Mouse (Mus musculus): ENCODE measurements at regions not wholly inside any gene's neighbourhood (a gene's known extent, or its start where the extent isn't known, plus 50 kb on each side); places are given as distances from the start of the nearest gene placed in this dataset.

DNA sequence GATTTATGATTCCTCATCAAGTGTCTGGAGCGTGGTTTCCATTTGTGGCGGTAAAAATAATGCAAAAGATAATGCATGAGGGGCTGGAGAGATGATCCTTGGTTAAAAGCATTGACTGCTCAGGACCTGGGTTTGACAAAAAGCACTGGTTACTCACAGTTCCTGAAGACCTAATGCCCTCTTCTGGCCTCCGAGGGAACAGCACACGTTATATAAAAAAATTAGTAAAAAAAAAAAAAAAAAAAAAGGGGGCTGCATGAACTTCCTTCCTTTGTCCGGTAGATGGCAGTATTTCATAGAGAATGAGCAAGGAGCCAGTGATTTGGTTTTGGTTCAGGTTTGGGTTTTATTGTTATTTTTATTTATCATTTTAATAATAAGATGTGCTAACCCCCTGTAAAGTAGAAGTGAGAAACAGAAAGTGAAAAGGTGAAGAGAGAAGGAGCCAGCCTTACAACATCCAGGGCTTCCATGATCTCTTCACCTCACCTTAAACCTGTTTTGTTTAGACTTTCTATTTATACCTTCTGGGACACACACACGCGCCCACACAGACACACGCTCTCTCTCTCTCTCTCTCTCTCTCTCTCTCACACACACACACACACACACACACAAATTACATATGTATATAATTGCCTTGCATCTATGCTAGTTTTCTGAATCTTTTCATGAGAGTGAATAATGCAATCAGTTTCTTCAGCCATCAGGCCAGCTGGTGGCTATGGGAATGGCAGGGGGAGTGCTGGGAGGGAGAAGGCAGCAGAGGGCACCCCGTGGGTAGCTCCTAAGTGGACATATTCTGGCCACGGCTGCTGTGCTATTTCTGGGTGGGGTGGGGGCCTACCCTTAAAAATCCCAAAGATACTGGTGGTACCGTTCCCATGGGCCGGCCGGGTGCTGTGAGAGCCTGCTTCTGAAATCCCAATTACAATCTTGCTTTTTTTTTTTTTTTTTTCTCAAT lies 230.0 kb downstream of the Poteg start:
- WGBS, result 30% methylated on average over 13 of the region's 13 CpGs
- Histone ChIP-seq H3K9me3 (replicated peaks; ENCODE audit: control insufficient read depth, low read length) (no peaks in the 10 kb centered on the region), H3K4me2 (ENCODE audit: low read depth, low read length) (peak overlapping the region; percentile 45), H3K4me1 (ENCODE audit: control insufficient read depth, insufficient read depth, low read length) (no peaks in the 10 kb centered on the region), H3K27ac (ENCODE audit: low read length) (no peak overlapping the region), H3K4me3 (ENCODE audit: low read length) (0 out of 2 replicates have a peak overlapping the region, but pooled peaks have one; percentile 8), H3K9ac (ENCODE audit: low read length) (no peak overlapping the region), H3K36me3 (ENCODE audit: control insufficient read depth, insufficient read depth) (no peaks in the 10 kb centered on the region), H3K27me3 (ENCODE audit: control insufficient read depth, insufficient read depth, low read length) (no peaks in the 10 kb centered on the region)
- ATAC-seq (replicated peaks; ENCODE audit: extremely low read depth, insufficient read depth, low FRiP score), result no peak

GRCm38 (mm10) chr8:27679164-27679563 lies 231.7 kb downstream of the Poteg start:
- Histone ChIP-seq H3K4me2 (ENCODE audit: low read depth, low read length) (no peak overlapping the region), H3K4me3 (ENCODE audit: low read length) (no peak overlapping the region), H3K27me3 (ENCODE audit: control insufficient read depth, insufficient read depth, low read length) (no peaks in the 10 kb centered on the region), H3K9ac (ENCODE audit: low read length) (no peak overlapping the region), H3K36me3 (ENCODE audit: control insufficient read depth, insufficient read depth) (no peaks in the 10 kb centered on the region), H3K4me1 (ENCODE audit: control insufficient read depth, insufficient read depth, low read length) (no peaks in the 10 kb centered on the region), H3K27ac (ENCODE audit: low read length) (no peak overlapping the region), H3K9me3 (replicated peaks; ENCODE audit: control insufficient read depth, low read length) (no peaks in the 10 kb centered on the region)
- ATAC-seq (replicated peaks; ENCODE audit: extremely low read depth, insufficient read depth, low FRiP score), result peak; percentile 37; the same call in 1 of the 2 replicates
- 8% methylated on average over 2 of the region's 2 CpGs for WGBS

- Histone ChIP-seq H3K4me3 (ENCODE audit: low read length) (no peak overlapping the region), H3K27me3 (ENCODE audit: control insufficient read depth, insufficient read depth, low read length) (no peaks in the 10 kb centered on the region), H3K4me2 (ENCODE audit: low read depth, low read length) (no peak overlapping the region), H3K9ac (ENCODE audit: low read length) (no peak overlapping the region), H3K36me3 (ENCODE audit: control insufficient read depth, insufficient read depth) (no peaks in the 10 kb centered on the region), H3K9me3 (replicated peaks; ENCODE audit: control insufficient read depth, low read length) (no peaks in the 10 kb centered on the region), H3K27ac (ENCODE audit: low read length) (no peak overlapping the region), H3K4me1 (ENCODE audit: control insufficient read depth, insufficient read depth, low read length) (no peaks in the 10 kb centered on the region)
- ATAC-seq (replicated peaks; ENCODE audit: extremely low read depth, insufficient read depth, low FRiP score), result no peak
- WGBS, result 74% methylated on average over 6 of the region's 6 CpGs
These were observed 274.5 kb downstream of the Poteg start for GRCm38 (mm10) chr8:27721988-27722387.

DNA sequence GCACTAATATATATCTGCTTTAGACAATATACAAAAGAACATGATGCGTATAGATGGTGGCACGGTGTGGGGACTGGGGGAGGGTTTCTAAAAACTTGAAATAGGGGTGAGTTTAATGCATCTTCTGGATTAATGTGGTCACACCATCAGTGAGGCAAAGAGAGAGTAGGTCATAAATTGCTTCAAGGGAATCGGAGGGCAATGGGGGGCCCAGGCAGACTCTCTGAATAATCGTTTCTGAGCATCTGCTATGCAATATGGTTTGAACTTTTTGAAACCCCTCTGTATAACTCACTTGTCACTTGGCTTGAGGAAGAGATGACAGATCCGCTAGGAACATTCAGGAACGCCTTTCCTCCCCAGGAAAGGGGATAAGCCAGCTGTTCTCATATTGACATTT lies 322.8 kb downstream of the Poteg start:
- H3K27me3 ChIP-seq (ENCODE audit: control insufficient read depth, insufficient read depth, low read length), result no peaks in the 10 kb centered on the region
- ATAC-seq (replicated peaks; ENCODE audit: extremely low read depth, insufficient read depth, low FRiP score), result no peak
- H3K4me2 ChIP-seq (ENCODE audit: low read depth, low read length), result no peak overlapping the region

DNA sequence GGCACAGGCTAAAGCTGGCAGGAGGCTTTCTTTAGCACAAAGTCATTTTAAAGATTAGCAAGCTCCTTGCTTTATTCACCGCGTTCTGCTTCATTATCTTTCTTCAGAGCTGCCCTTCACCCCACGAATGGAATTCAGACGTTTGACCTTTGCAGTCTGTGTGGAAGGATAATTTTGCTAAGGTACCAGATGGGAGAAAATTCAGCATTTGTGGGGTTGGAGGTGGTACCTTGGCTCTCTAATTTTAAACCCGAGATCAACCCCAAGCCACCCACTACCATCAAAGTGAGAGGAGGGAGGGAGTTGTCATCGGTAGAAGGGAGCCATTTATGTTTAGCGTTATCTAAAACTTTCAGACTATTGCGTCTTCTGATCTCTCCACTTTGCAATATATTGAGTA lies 323.3 kb downstream of the Poteg start:
- ATAC-seq (replicated peaks; ENCODE audit: extremely low read depth, insufficient read depth, low FRiP score), result no peak
- Histone ChIP-seq H3K4me1 (ENCODE audit: control insufficient read depth, insufficient read depth, low read length) (no peaks in the 10 kb centered on the region), H3K27me3 (ENCODE audit: control insufficient read depth, insufficient read depth, low read length) (no peaks in the 10 kb centered on the region), H3K4me2 (ENCODE audit: low read depth, low read length) (no peak overlapping the region), H3K27ac (ENCODE audit: low read length) (no peak overlapping the region), H3K9ac (ENCODE audit: low read length) (no peak overlapping the region), H3K4me3 (ENCODE audit: low read length) (no peak overlapping the region), H3K36me3 (ENCODE audit: control insufficient read depth, insufficient read depth) (no peaks in the 10 kb centered on the region), H3K9me3 (replicated peaks; ENCODE audit: control insufficient read depth, low read length) (no peaks in the 10 kb centered on the region)
- 38% methylated on average over 8 of the region's 8 CpGs for WGBS

More for the DNA sequence above, 322.8 kb downstream of the Poteg start:
- Histone ChIP-seq H3K4me1 (ENCODE audit: control insufficient read depth, insufficient read depth, low read length) (no peaks in the 10 kb centered on the region), H3K36me3 (ENCODE audit: control insufficient read depth, insufficient read depth) (no peaks in the 10 kb centered on the region), H3K27ac (ENCODE audit: low read length) (no peak overlapping the region), H3K9ac (ENCODE audit: low read length) (no peak overlapping the region), H3K4me3 (ENCODE audit: low read length) (no peak overlapping the region), H3K9me3 (replicated peaks; ENCODE audit: control insufficient read depth, low read length) (no peaks in the 10 kb centered on the region)
- WGBS, result 71% methylated on average over 6 of the region's 6 CpGs

GRCm38 (mm10) chr8:27771250-27771649 lies 323.8 kb downstream of the Poteg start:
- H3K36me3 ChIP-seq (ENCODE audit: control insufficient read depth, insufficient read depth), result no peaks in the 10 kb centered on the region
- no peak overlapping the region for H3K4me2 ChIP-seq (ENCODE audit: low read depth, low read length)
- no peaks in the 10 kb centered on the region for H3K27me3 ChIP-seq (ENCODE audit: control insufficient read depth, insufficient read depth, low read length)
- no peak overlapping the region for H3K4me3 ChIP-seq (ENCODE audit: low read length)
- H3K9ac ChIP-seq (ENCODE audit: low read length), result no peak overlapping the region
- no peak overlapping the region for H3K27ac ChIP-seq (ENCODE audit: low read length)
- no peaks in the 10 kb centered on the region for H3K9me3 ChIP-seq (replicated peaks; ENCODE audit: control insufficient read depth, low read length)
- no peak for ATAC-seq (replicated peaks; ENCODE audit: extremely low read depth, insufficient read depth, low FRiP score)
- H3K4me1 ChIP-seq (ENCODE audit: control insufficient read depth, insufficient read depth, low read length), result no peaks in the 10 kb centered on the region

GRCm38 (mm10) chr8:27778982-27779381 lies 331.5 kb downstream of the Poteg start:
- H3K4me3 ChIP-seq (ENCODE audit: low read length), result no peak overlapping the region
- H3K4me2 ChIP-seq (ENCODE audit: low read depth, low read length), result no peak overlapping the region
- no peaks in the 10 kb centered on the region for H3K4me1 ChIP-seq (ENCODE audit: control insufficient read depth, insufficient read depth, low read length)
- no peaks in the 10 kb centered on the region for H3K9me3 ChIP-seq (replicated peaks; ENCODE audit: control insufficient read depth, low read length)
- ATAC-seq (replicated peaks; ENCODE audit: extremely low read depth, insufficient read depth, low FRiP score), result no peak
- H3K9ac ChIP-seq (ENCODE audit: low read length), result no peak overlapping the region
- no peaks in the 10 kb centered on the region for H3K27me3 ChIP-seq (ENCODE audit: control insufficient read depth, insufficient read depth, low read length)
- H3K36me3 ChIP-seq (ENCODE audit: control insufficient read depth, insufficient read depth), result no peaks in the 10 kb centered on the region
- no peak overlapping the region for H3K27ac ChIP-seq (ENCODE audit: low read length)
- WGBS, result 60% methylated on average over 3 of the region's 3 CpGs

All from heart, embryonic 16.5 days (tissue).